13 mouse cellular contexts compared by ENCODE assay signal in genomic region chr4:154392641-154393040, GRCm38 (mm10). TPM values are rescaled to one million over a fixed set of nuclear protein-coding genes. Genes with fewer than 3 reads are reported as not detected.
DNase-seq lines count a peak whose midpoint lies in the region; ATAC-seq and TF ChIP-seq lines count a peak whose summit lies in the region.
"Had no signal": no experiment of that assay in that cellular context is flagged by ENCODE, and none has a peak within 500 bp of the region (broad histone marks: within the 10 kb centered on the region; RNA-seq: fewer than 3 reads in every experiment).

No protein-coding gene starts in this region.

- no peaks in the 10 kb centered on the region for H3K36me3 ChIP-seq in heart, embryonic 12.5 days
- no peaks in the 10 kb centered on the region for H3K36me3 ChIP-seq in liver, postnatal 0 days (replicated peaks; ENCODE audit: insufficient read depth, low read length)
- H3K36me3 ChIP-seq in liver, embryonic 12.5 days: no peaks in the 10 kb centered on the region
- H3K36me3 ChIP-seq: hindbrain, embryonic 15.5 days; neural tube, embryonic 12.5 days had no signal

- TF ChIP-seq CTCF in liver, postnatal 0 days (IDR thresholded peaks at IDR 0.05; ENCODE audit: low read depth): peak; percentile 28; the same call in 1 of the 2 replicates

- no peaks in the 10 kb centered on the region for H3K9me3 ChIP-seq in heart, embryonic 12.5 days (replicated peaks)
- no peaks in the 10 kb centered on the region for H3K9me3 ChIP-seq in liver, postnatal 0 days (ENCODE audit: low read length)
- no peaks in the 10 kb centered on the region for H3K9me3 ChIP-seq in liver, embryonic 12.5 days (replicated peaks)
- H3K9me3 ChIP-seq: hindbrain, embryonic 15.5 days; neural tube, embryonic 12.5 days had no signal

- peaks cover 66% of the 10 kb centered on the region for H3K4me1 ChIP-seq in heart, embryonic 12.5 days (replicated peaks)
- H3K4me1 ChIP-seq in liver, postnatal 0 days (ENCODE audit: insufficient read depth): peaks cover 7% of the 10 kb centered on the region
- H3K4me1 ChIP-seq in liver, embryonic 12.5 days: peaks cover 11% of the 10 kb centered on the region; the same call in 1 of the 2 replicates

- no peak overlapping the region for H3K9ac ChIP-seq in heart, embryonic 12.5 days
- no peak overlapping the region for H3K9ac ChIP-seq in liver, postnatal 0 days (replicated peaks)
- no peak overlapping the region for H3K9ac ChIP-seq in liver, embryonic 12.5 days
- H3K9ac ChIP-seq: hindbrain, embryonic 15.5 days; neural tube, embryonic 12.5 days had no signal

- no peak overlapping the region for H3K4me3 ChIP-seq in heart, embryonic 12.5 days
- H3K4me3 ChIP-seq in liver, postnatal 0 days (ENCODE audit: low read depth, low read length): no peak overlapping the region
- no peak overlapping the region for H3K4me3 ChIP-seq in liver, embryonic 12.5 days
- H3K4me3 ChIP-seq: hindbrain, embryonic 15.5 days; neural tube, embryonic 12.5 days had no signal

- H3K27ac ChIP-seq in heart, embryonic 12.5 days (ENCODE audit: poor library complexity, severe bottlenecking): peak overlapping the region; percentile 92
- no peak overlapping the region for H3K27ac ChIP-seq in liver, postnatal 0 days (ENCODE audit: low read depth)
- H3K27ac ChIP-seq in liver, embryonic 12.5 days: no peak overlapping the region
- H3K27ac ChIP-seq: hindbrain, embryonic 15.5 days; neural tube, embryonic 12.5 days had no signal

- WGBS in heart, embryonic 12.5 days: 82% methylated on average over 1 of the region's 1 CpGs
- WGBS in liver, postnatal 0 days (ENCODE audit: insufficient replicate concordance): 62% methylated on average over 1 of the region's 1 CpGs
- WGBS in liver, embryonic 12.5 days (ENCODE audit: insufficient replicate concordance): 62% methylated on average over 1 of the region's 1 CpGs

- no peak for TF ChIP-seq EP300 in liver, postnatal 0 days (IDR thresholded peaks at IDR 0.05; ENCODE audit: low read depth)

- ATAC-seq in heart, embryonic 12.5 days (ENCODE audit: insufficient number of reproducible peaks, low FRiP score): no peak
- ATAC-seq in liver, postnatal 0 days: no peak
- no peak for ATAC-seq in liver, embryonic 12.5 days
- ATAC-seq: activated CD4-positive, CD25-positive, alpha-beta regulatory T cell, adult 4 months had no signal

- peak overlapping the region; percentile 32; the same call in 1 of the 2 replicates for H3K4me2 ChIP-seq in heart, embryonic 12.5 days
- no peak overlapping the region for H3K4me2 ChIP-seq in liver, postnatal 0 days (ENCODE audit: low read depth, low read length)
- no peak overlapping the region for H3K4me2 ChIP-seq in liver, embryonic 12.5 days
- H3K4me2 ChIP-seq: hindbrain, embryonic 15.5 days; neural tube, embryonic 12.5 days had no signal

- DNase-seq in heart, adult 9 months (ENCODE audit: low spot score in 2 of 2): no peak
- DNase-seq in liver, postnatal 0 days: no peak
- DNase-seq in induced T-regulatory cell, adult 2 months (ENCODE audit: low read depth): peak; percentile 46
- DNase-seq in retina, embryonic 14.5 days (ENCODE audit: low spot score): peak; percentile 60
- DNase-seq in cerebellum, adult 11 months: no peak
- DNase-seq: layer of hippocampus, adult 9-11 months; right cerebral cortex, postnatal 4 days had no signal

- peaks cover 59% of the 10 kb centered on the region for H3K27me3 ChIP-seq in heart, embryonic 12.5 days (replicated peaks)
- no peaks in the 10 kb centered on the region for H3K27me3 ChIP-seq in liver, postnatal 0 days (ENCODE audit: insufficient read depth, low read length)
- peaks cover 4% of the 10 kb centered on the region; the same call in 1 of the 2 replicates for H3K27me3 ChIP-seq in liver, embryonic 12.5 days (replicated peaks)
- H3K27me3 ChIP-seq: hindbrain, embryonic 15.5 days had no signal

RNA-seq across cellular contexts. Expression of gene B230104I21Rik, which starts 56.7 kb away (rescaled TPM):
- not detected in 2 replicates for polyA plus RNA-seq in heart, embryonic 12.5 days (2016; fragmentation: Nextera tagmentation; extraction: Ambion mirVana)
- not detected in 2 replicates for polyA plus RNA-seq in liver, postnatal 0 days (2015; fragmentation: Nextera tagmentation; extraction: Ambion mirVana)
- polyA plus RNA-seq in liver, embryonic 12.5 days (2016; fragmentation: Nextera tagmentation; extraction: Ambion mirVana): not detected in 2 replicates
- polyA plus RNA-seq: activated CD4-positive, CD25-positive, alpha-beta regulatory T cell, adult 4 months; hindbrain, embryonic 15.5 days; lung, embryonic 16.5 days; neural tube, embryonic 12.5 days had no signal

Comparison
In these comparisons a context has a peak if more than half of its experiments do, and no peak if none do; other contexts are left out.
1. DNase-seq: peak in induced T-regulatory cell, adult 2 months (single experiment) and retina, embryonic 14.5 days (single experiment); none in heart, adult 9 months (0 of 2), liver, postnatal 0 days (single experiment) and cerebellum, adult 11 months (single experiment).